Mouse (Mus musculus) thymus, postnatal 10 days (tissue): ENCODE data around the gene Slc28a1.
"Not testable (repeated sequence)": the region's sequence is repeated elsewhere in the genome, so short reads cannot be mapped to it uniquely, and the experiment has no call there.

Source experiments
- DNase-seq, 2 experiments: peaks; one replicate each; pipeline ENCODE4 v3.0.0; 2021; ENCODE audit warnings: low spot score in 2 of 2

Gene Slc28a1

GRCm38 (mm10) chr7:81125215-81126175 lies 10.9 kb downstream of the Slc28a1 start:
- no peak for DNase-seq

- DNase-seq: no peak
These were observed 17.3 kb downstream of the Slc28a1 start for GRCm38 (mm10) chr7:81131864-81132263.

- no peak for DNase-seq
These were observed 18.3 kb downstream of the Slc28a1 start for GRCm38 (mm10) chr7:81132851-81133279.

- DNase-seq: no peak
These were observed 18.8 kb downstream of the Slc28a1 start for GRCm38 (mm10) chr7:81133416-81133815.

- DNase-seq: no peak
These were observed 19.3 kb downstream of the Slc28a1 start for GRCm38 (mm10) chr7:81133941-81134340.

GRCm38 (mm10) chr7:81134614-81135067 lies 20.0 kb downstream of the Slc28a1 start:
- peak; percentile 15 to 49 for DNase-seq

- no peak for DNase-seq
These were observed 22.7 kb downstream of the Slc28a1 start for GRCm38 (mm10) chr7:81137292-81137691.

- no peak for DNase-seq
These were observed 24.5 kb downstream of the Slc28a1 start for GRCm38 (mm10) chr7:81139100-81139499.

- no peak for DNase-seq
These were observed 25.2 kb downstream of the Slc28a1 start for GRCm38 (mm10) chr7:81139671-81140404.

- no peak for DNase-seq
These were observed 26.9 kb downstream of the Slc28a1 start for GRCm38 (mm10) chr7:81141541-81141940.

- not testable (repeated sequence) for DNase-seq
These were observed 28.5 kb downstream of the Slc28a1 start for GRCm38 (mm10) chr7:81143056-81143455.

GRCm38 (mm10) chr7:81149759-81150158 lies 35.2 kb downstream of the Slc28a1 start:
- no peak for DNase-seq

- DNase-seq: no peak
These were observed 36.6 kb downstream of the Slc28a1 start for GRCm38 (mm10) chr7:81151216-81151615.

GRCm38 (mm10) chr7:81152306-81152705 lies 37.7 kb downstream of the Slc28a1 start:
- no peak for DNase-seq

GRCm38 (mm10) chr7:81152826-81153225 lies 38.2 kb downstream of the Slc28a1 start:
- no peak for DNase-seq

- no peak for DNase-seq
These were observed 38.7 kb downstream of the Slc28a1 start for GRCm38 (mm10) chr7:81153327-81153726.

GRCm38 (mm10) chr7:81154244-81154643 lies 39.6 kb downstream of the Slc28a1 start:
- not testable (repeated sequence) for DNase-seq

- peak; percentile 14 to 50 for DNase-seq
These were observed 40.4 kb downstream of the Slc28a1 start for GRCm38 (mm10) chr7:81154960-81155359.

GRCm38 (mm10) chr7:81158933-81159332 lies 44.3 kb downstream of the Slc28a1 start:
- no peak for DNase-seq

- DNase-seq: peak in 1 of 2 experiments; percentile 33
These were observed 47.1 kb downstream of the Slc28a1 start for GRCm38 (mm10) chr7:81161666-81162065.

GRCm38 (mm10) chr7:81162345-81162744 lies 47.7 kb downstream of the Slc28a1 start:
- DNase-seq: peak; percentile 49 to 80

GRCm38 (mm10) chr7:81164411-81164810 lies 49.8 kb downstream of the Slc28a1 start:
- DNase-seq: no peak
